22 mouse cellular contexts compared by ENCODE assay signal in genomic region chr1:125974649-125975048, GRCm38 (mm10).
"Had no signal": no experiment of that assay in that cellular context is flagged by ENCODE, and none has a peak within 500 bp of the region (broad histone marks: within the 10 kb centered on the region; RNA-seq: fewer than 3 reads in every experiment).

No protein-coding gene starts in this region.

- H3K4me1 ChIP-seq: heart, embryonic 12.5 days; intestine, embryonic 15.5 days; kidney, embryonic 15.5 days; limb, embryonic 13.5 days; limb, embryonic 15.5 days had no signal

- H3K9me3 ChIP-seq: heart, embryonic 12.5 days; hindbrain, embryonic 10.5 days; hindbrain, embryonic 12.5 days; intestine, embryonic 15.5 days; kidney, embryonic 15.5 days; limb, embryonic 13.5 days; limb, embryonic 15.5 days had no signal

- H3K27ac ChIP-seq: gastrocnemius, adult 2 months; heart, adult 2 months; hindbrain, embryonic 10.5 days; hindbrain, embryonic 12.5 days; hindbrain, embryonic 14.5 days; intestine, embryonic 15.5 days; kidney, embryonic 15.5 days; kidney, postnatal 0 days; limb, embryonic 13.5 days; limb, embryonic 15.5 days had no signal

- H3K27me3 ChIP-seq: heart, embryonic 12.5 days; hindbrain, embryonic 12.5 days; intestine, embryonic 15.5 days; kidney, embryonic 15.5 days; limb, embryonic 13.5 days; limb, embryonic 15.5 days had no signal

- H3K4me3 ChIP-seq: gastrocnemius, adult 2 months; heart, adult 2 months; heart, embryonic 12.5 days; hindbrain, embryonic 10.5 days; hindbrain, embryonic 12.5 days; intestine, embryonic 15.5 days; kidney, embryonic 15.5 days; limb, embryonic 13.5 days; limb, embryonic 15.5 days had no signal

- H3K36me3 ChIP-seq: heart, embryonic 12.5 days; hindbrain, embryonic 12.5 days; intestine, embryonic 15.5 days; kidney, embryonic 15.5 days; limb, embryonic 13.5 days; limb, embryonic 15.5 days had no signal

- DNase-seq: gastrocnemius, adult 2 months; gastrocnemius, postnatal 10 days; gastrocnemius, postnatal 25 days; heart, adult 2 months; heart, postnatal 10 days; heart, postnatal 4 days; kidney, adult 2 months; kidney, adult 9 months; kidney, postnatal 14 days; kidney, postnatal 36 days; layer of hippocampus, adult 9-11 months; layer of hippocampus, postnatal 36 days; left cerebral cortex, postnatal 4 days had no signal
